Mouse (Mus musculus): ENCODE measurements around the gene Gm20716. TPM values are rescaled to one million over a fixed set of nuclear protein-coding genes. Genes with fewer than 3 reads are reported as not detected.

Gm20716 gene
- total and polyA plus RNA-seq, 3 experiments, result 24.4 to 29.4 TPM; not detected in 1

DNA sequence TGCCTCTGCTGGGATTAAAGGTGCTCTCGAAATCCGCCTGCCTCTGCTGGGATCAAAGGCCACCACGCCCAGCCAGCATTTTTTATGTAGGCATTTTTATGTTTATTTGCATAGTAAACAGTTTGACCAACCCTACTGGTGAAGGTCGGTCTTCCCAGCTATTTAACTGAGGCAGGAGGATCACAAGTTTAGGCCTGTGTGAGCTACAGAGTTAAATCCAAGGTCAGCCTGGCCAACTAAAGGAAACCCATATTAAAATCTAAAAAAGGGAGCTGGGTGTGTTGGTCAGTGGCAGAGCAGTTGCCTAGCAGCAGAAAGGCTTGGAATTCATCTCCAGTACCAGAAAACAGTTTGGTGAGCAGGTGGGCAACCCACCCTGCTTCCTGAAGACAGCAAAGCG lies 3.1 kb upstream of the Gm20716 start:
- H3K9me3 ChIP-seq (replicated peaks; ENCODE audit: insufficient read depth, low read length), result no peaks in the 10 kb centered on the region
- TF ChIP-seq POLR2AphosphoS5 (IDR thresholded peaks at IDR 0.05; ENCODE audit: borderline replicate concordance, low read depth, low read length), result no peak
- no peak for TF ChIP-seq ZMIZ1 (IDR thresholded peaks at IDR 0.05; ENCODE audit: low read depth, low read length)
- no peak for TF ChIP-seq MYB (IDR thresholded peaks at IDR 0.05; ENCODE audit: low read depth, low read length)
- no peak for TF ChIP-seq MYC (IDR thresholded peaks at IDR 0.05; ENCODE audit: low read depth, low read length)

DNA sequence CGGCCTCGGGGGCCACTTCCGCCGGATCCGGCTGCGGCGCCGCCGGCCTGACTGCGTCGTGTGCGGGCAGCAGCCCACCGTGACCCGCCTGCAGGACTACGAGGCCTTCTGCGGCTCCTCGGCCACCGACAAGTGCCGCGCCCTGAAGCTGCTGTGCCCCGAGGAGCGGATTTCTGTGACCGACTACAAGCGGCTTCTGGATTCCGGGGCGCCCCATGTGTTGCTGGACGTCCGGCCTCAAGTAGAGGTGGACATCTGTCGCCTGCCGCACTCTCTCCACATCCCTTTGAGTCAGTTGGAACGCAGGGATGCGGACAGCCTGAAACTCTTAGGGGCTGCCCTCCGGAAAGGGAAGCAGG lies 1.3 kb upstream of the Gm20716 start:
- Histone ChIP-seq H3K36me3 (ENCODE audit: control insufficient read depth in 1 of 2, insufficient read depth in 2 of 2, low read length in 2 of 2) (peaks cover 5 to 17% of the 10 kb centered on the region in 2 experiments), H3K4me3 (ENCODE audit: control insufficient read depth in 1 of 2, insufficient read depth in 1 of 2, low read depth in 2 of 2, low read length in 2 of 2) (no peak overlapping the region), H3K27ac (ENCODE audit: control insufficient read depth, low read depth, low read length) (no peak overlapping the region), H3K79me2 (ENCODE audit: control insufficient read depth, insufficient read depth, low read length, poor library complexity) (peaks cover 38% of the 10 kb centered on the region), H3K9ac (ENCODE audit: control insufficient read depth, low read depth, low read length, poor library complexity, severe bottlenecking) (no peak overlapping the region), H3K27me3 (ENCODE audit: control insufficient read depth in 1 of 2, insufficient read depth in 2 of 2, low read length in 2 of 2) (no peaks in the 10 kb centered on the region), H3K9me3 (replicated peaks; ENCODE audit: insufficient read depth, low read length) (no peaks in the 10 kb centered on the region), H3K4me1 (ENCODE audit: control insufficient read depth in 1 of 2, insufficient read depth in 2 of 2, low read length in 2 of 2) (peaks cover 3 to 10% of the 10 kb centered on the region in 2 experiments)
- DNase-seq (ENCODE audit: low read depth, low spot score), result no peak
- no peak for TF ChIP-seq HCFC1 (IDR thresholded peaks at IDR 0.05; ENCODE audit: low read depth, low read length)
- TF ChIP-seq MAZ (IDR thresholded peaks at IDR 0.05; ENCODE audit: low read depth, low read length), result no peak
- no peak for TF ChIP-seq MEF2A (IDR thresholded peaks at IDR 0.05; ENCODE audit: extremely low read depth, insufficient replicate concordance, low read depth, low read length, poor library complexity, severe bottlenecking)
- TF ChIP-seq NELFE (IDR thresholded peaks at IDR 0.05; ENCODE audit: low read depth, low read length), result no peak
- no peak for TF ChIP-seq GATA1 (IDR thresholded peaks at IDR 0.05; ENCODE audit: low read depth, low read length)
- TF ChIP-seq MAFK (IDR thresholded peaks at IDR 0.05; ENCODE audit: borderline replicate concordance, low read depth, low read length), result no peak
- TF ChIP-seq MAX (IDR thresholded peaks at IDR 0.05; ENCODE audit: low read length), result no peak
- TF ChIP-seq SIN3A (IDR thresholded peaks at IDR 0.05; ENCODE audit: low read length), result no peak
- TF ChIP-seq ETS1 (IDR thresholded peaks at IDR 0.05; ENCODE audit: low read depth, low read length), result no peak

More for the DNA sequence above, 3.1 kb upstream of the Gm20716 start:
- H3K4me3 ChIP-seq (ENCODE audit: control insufficient read depth in 1 of 2, insufficient read depth in 1 of 2, low read depth in 2 of 2, low read length in 2 of 2), result no peak overlapping the region
- H3K9ac ChIP-seq (ENCODE audit: control insufficient read depth, low read depth, low read length, poor library complexity, severe bottlenecking), result no peak overlapping the region
- H3K27ac ChIP-seq (ENCODE audit: control insufficient read depth, low read depth, low read length), result no peak overlapping the region
- H3K79me2 ChIP-seq (ENCODE audit: control insufficient read depth, insufficient read depth, low read length, poor library complexity), result peaks cover 29% of the 10 kb centered on the region
- no peak for DNase-seq (ENCODE audit: low read depth, low spot score)
- peaks cover 0 to 6% of the 10 kb centered on the region in 2 experiments; a peak in 2 of 4 replicates for H3K36me3 ChIP-seq (ENCODE audit: control insufficient read depth in 1 of 2, insufficient read depth in 2 of 2, low read length in 2 of 2)
- H3K27me3 ChIP-seq (ENCODE audit: control insufficient read depth in 1 of 2, insufficient read depth in 2 of 2, low read length in 2 of 2), result no peaks in the 10 kb centered on the region
- H3K4me1 ChIP-seq (ENCODE audit: control insufficient read depth in 1 of 2, insufficient read depth in 2 of 2, low read length in 2 of 2), result peaks cover 3% of the 10 kb centered on the region in 2 experiments; a peak in 2 of 4 replicates

DNA sequence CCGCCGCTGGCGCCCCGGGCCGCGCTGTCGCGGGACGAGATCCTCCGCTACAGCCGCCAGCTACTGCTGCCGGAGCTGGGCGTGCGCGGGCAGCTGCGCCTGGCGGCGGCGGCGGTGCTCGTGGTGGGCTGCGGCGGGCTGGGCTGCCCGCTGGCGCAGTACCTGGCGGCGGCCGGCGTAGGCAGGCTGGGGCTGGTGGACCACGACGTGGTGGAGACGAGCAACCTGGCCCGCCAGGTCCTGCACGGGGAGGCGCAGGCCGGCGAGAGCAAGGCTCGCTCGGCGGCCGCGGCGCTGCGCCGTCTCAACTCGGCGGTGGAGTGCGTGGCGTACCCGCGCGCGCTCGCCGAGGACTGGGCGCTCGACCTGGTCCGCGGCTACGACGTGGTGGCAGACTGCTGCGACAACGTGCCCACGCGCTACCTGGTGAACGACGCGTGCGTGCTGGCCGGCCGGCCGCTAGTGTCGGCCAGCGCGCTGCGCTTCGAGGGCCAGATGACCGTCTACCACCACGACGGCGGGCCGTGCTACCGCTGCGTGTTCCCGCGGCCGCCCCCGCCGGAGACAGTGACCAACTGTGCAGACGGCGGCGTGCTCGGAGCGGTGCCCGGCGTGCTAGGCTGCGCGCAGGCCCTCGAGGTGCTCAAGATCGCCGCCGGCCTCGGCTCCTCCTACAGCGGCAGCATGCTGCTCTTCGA lies 758 bp upstream of the Gm20716 start:
- peak overlapping the region; percentile 84; the same call in 1 of the 2 replicates for H3K27ac ChIP-seq (ENCODE audit: control insufficient read depth, low read depth, low read length)
- H3K9ac ChIP-seq (ENCODE audit: control insufficient read depth, low read depth, low read length, poor library complexity, severe bottlenecking), result peak overlapping the region; percentile 96
- TF ChIP-seq MAX (IDR thresholded peaks at IDR 0.05; ENCODE audit: low read length) (no peak), RAD21 (IDR thresholded peaks at IDR 0.05; ENCODE audit: low read depth, low read length) (no peak), NRF1 (IDR thresholded peaks at IDR 0.05; ENCODE audit: insufficient read depth, low read depth, low read length, poor library complexity, severe bottlenecking) (peak; percentile 36; the same call in 1 of the 2 replicates), POLR2A (IDR thresholded peaks at IDR 0.05; ENCODE audit: control insufficient read depth in 1 of 2, insufficient read depth in 1 of 2, low read depth in 1 of 2, low read length in 2 of 2, poor library complexity in 1 of 2) (0 out of 4 replicates have a peak, but pooled peaks of 1 of the 2 experiments have one; percentile 9), MEF2A (IDR thresholded peaks at IDR 0.05; ENCODE audit: extremely low read depth, insufficient replicate concordance, low read depth, low read length, poor library complexity, severe bottlenecking) (no peak)
- H3K36me3 ChIP-seq (ENCODE audit: control insufficient read depth in 1 of 2, insufficient read depth in 2 of 2, low read length in 2 of 2), result peaks cover 10 to 17% of the 10 kb centered on the region in 2 experiments
- H3K27me3 ChIP-seq (ENCODE audit: control insufficient read depth in 1 of 2, insufficient read depth in 2 of 2, low read length in 2 of 2), result no peaks in the 10 kb centered on the region
- H3K4me1 ChIP-seq (ENCODE audit: control insufficient read depth in 1 of 2, insufficient read depth in 2 of 2, low read length in 2 of 2), result peaks cover 3 to 10% of the 10 kb centered on the region in 2 experiments
- peaks cover 38% of the 10 kb centered on the region for H3K79me2 ChIP-seq (ENCODE audit: control insufficient read depth, insufficient read depth, low read length, poor library complexity)
- H3K4me3 ChIP-seq (ENCODE audit: control insufficient read depth in 1 of 2, insufficient read depth in 1 of 2, low read depth in 2 of 2, low read length in 2 of 2), result peak overlapping the region; percentile 93 to 95; a peak in 3 of 4 replicates
- no peak for DNase-seq (ENCODE audit: low read depth, low spot score)
- H3K9me3 ChIP-seq (replicated peaks; ENCODE audit: insufficient read depth, low read length), result no peaks in the 10 kb centered on the region

Measured in MEL (cell line).